Mouse (Mus musculus): ENCODE measurements at regions not wholly inside any gene's neighbourhood (a gene's known extent, or its start where the extent isn't known, plus 50 kb on each side); places are given as distances from the start of the nearest gene placed in this dataset.

GRCm38 (mm10) chr8:41532212-41532611, 115.3 kb upstream of the Frg1 start:
- no peak overlapping the region for H3K9ac ChIP-seq (replicated peaks)
- no peak overlapping the region for H3K4me3 ChIP-seq (ENCODE audit: low read depth, low read length)
- no peak for TF ChIP-seq CTCF (IDR thresholded peaks at IDR 0.05; ENCODE audit: low read depth)
- no peak for TF ChIP-seq EP300 (IDR thresholded peaks at IDR 0.05; ENCODE audit: low read depth)
- no peaks in the 10 kb centered on the region for H3K9me3 ChIP-seq (ENCODE audit: low read length)
- DNase-seq (no peak), ATAC-seq (no peak)
- WGBS (ENCODE audit: insufficient replicate concordance) = 75% methylated on average over 5 of the region's 5 CpGs
- H3K27ac ChIP-seq (ENCODE audit: low read depth) = no peak overlapping the region
- no peak overlapping the region for H3K4me2 ChIP-seq (ENCODE audit: low read depth, low read length)
- no peaks in the 10 kb centered on the region for H3K4me1 ChIP-seq (ENCODE audit: insufficient read depth)
- H3K36me3 ChIP-seq (replicated peaks; ENCODE audit: insufficient read depth, low read length) = no peaks in the 10 kb centered on the region
- H3K27me3 ChIP-seq (ENCODE audit: insufficient read depth, low read length) = no peaks in the 10 kb centered on the region

- Histone ChIP-seq H3K4me1 (ENCODE audit: insufficient read depth) (no peaks in the 10 kb centered on the region), H3K27ac (ENCODE audit: low read depth) (no peak overlapping the region), H3K36me3 (replicated peaks; ENCODE audit: insufficient read depth, low read length) (no peaks in the 10 kb centered on the region), H3K9me3 (ENCODE audit: low read length) (no peaks in the 10 kb centered on the region), H3K9ac (replicated peaks) (no peak overlapping the region), H3K4me2 (ENCODE audit: low read depth, low read length) (no peak overlapping the region), H3K4me3 (ENCODE audit: low read depth, low read length) (no peak overlapping the region), H3K27me3 (ENCODE audit: insufficient read depth, low read length) (no peaks in the 10 kb centered on the region)
- DNase-seq (no peak), ATAC-seq (no peak)
- TF ChIP-seq CTCF (IDR thresholded peaks at IDR 0.05; ENCODE audit: low read depth) = no peak
- no peak for TF ChIP-seq EP300 (IDR thresholded peaks at IDR 0.05; ENCODE audit: low read depth)
- 86% methylated on average over 8 of the region's 8 CpGs for WGBS (ENCODE audit: insufficient replicate concordance)
Observed at GRCm38 (mm10) chr8:41529581-41529980, 112.7 kb upstream of the Frg1 start.

- TF ChIP-seq EP300 (IDR thresholded peaks at IDR 0.05; ENCODE audit: low read depth) = no peak
- no peak for TF ChIP-seq CTCF (IDR thresholded peaks at IDR 0.05; ENCODE audit: low read depth)
- ATAC-seq = no peak
- no peaks in the 10 kb centered on the region for H3K9me3 ChIP-seq (ENCODE audit: low read length)
- H3K4me1 ChIP-seq (ENCODE audit: insufficient read depth) = no peaks in the 10 kb centered on the region
- no peak overlapping the region for H3K27ac ChIP-seq (ENCODE audit: low read depth)
- H3K36me3 ChIP-seq (replicated peaks; ENCODE audit: insufficient read depth, low read length) = no peaks in the 10 kb centered on the region
- H3K4me3 ChIP-seq (ENCODE audit: low read depth, low read length) = no peak overlapping the region
- H3K4me2 ChIP-seq (ENCODE audit: low read depth, low read length) = no peak overlapping the region
- no peak overlapping the region for H3K9ac ChIP-seq (replicated peaks)
- no peaks in the 10 kb centered on the region for H3K27me3 ChIP-seq (ENCODE audit: insufficient read depth, low read length)
- DNase-seq = no peak
- 65% methylated on average over 7 of the region's 7 CpGs for WGBS (ENCODE audit: insufficient replicate concordance)
Observed at GRCm38 (mm10) chr8:41526283-41526682, 109.4 kb upstream of the Frg1 start.

- H3K4me1 ChIP-seq (ENCODE audit: insufficient read depth) = no peaks in the 10 kb centered on the region
- no peaks in the 10 kb centered on the region for H3K36me3 ChIP-seq (replicated peaks; ENCODE audit: insufficient read depth, low read length)
- 67% methylated on average over 5 of the region's 5 CpGs for WGBS (ENCODE audit: insufficient replicate concordance)
- H3K27me3 ChIP-seq (ENCODE audit: insufficient read depth, low read length) = no peaks in the 10 kb centered on the region
- ATAC-seq (no peak), DNase-seq (no peak)
- H3K9ac ChIP-seq (replicated peaks) = no peak overlapping the region
- TF ChIP-seq EP300 (IDR thresholded peaks at IDR 0.05; ENCODE audit: low read depth) (no peak), CTCF (IDR thresholded peaks at IDR 0.05; ENCODE audit: low read depth) (no peak)
- H3K4me2 ChIP-seq (ENCODE audit: low read depth, low read length) = no peak overlapping the region
- no peaks in the 10 kb centered on the region for H3K9me3 ChIP-seq (ENCODE audit: low read length)
- H3K4me3 ChIP-seq (ENCODE audit: low read depth, low read length) = no peak overlapping the region
- no peak overlapping the region for H3K27ac ChIP-seq (ENCODE audit: low read depth)
Observed at GRCm38 (mm10) chr8:41485163-41485562, 68.3 kb upstream of the Frg1 start.

- TF ChIP-seq EP300 (IDR thresholded peaks at IDR 0.05; ENCODE audit: low read depth) = no peak
- TF ChIP-seq CTCF (IDR thresholded peaks at IDR 0.05; ENCODE audit: low read depth) = no peak
- DNase-seq = no peak
- Histone ChIP-seq H3K9ac (replicated peaks) (no peak overlapping the region), H3K4me1 (ENCODE audit: insufficient read depth) (no peaks in the 10 kb centered on the region), H3K4me3 (ENCODE audit: low read depth, low read length) (no peak overlapping the region), H3K27me3 (ENCODE audit: insufficient read depth, low read length) (no peaks in the 10 kb centered on the region), H3K9me3 (ENCODE audit: low read length) (no peaks in the 10 kb centered on the region), H3K4me2 (ENCODE audit: low read depth, low read length) (no peak overlapping the region), H3K36me3 (replicated peaks; ENCODE audit: insufficient read depth, low read length) (no peaks in the 10 kb centered on the region), H3K27ac (ENCODE audit: low read depth) (no peak overlapping the region)
- 76% methylated on average over 3 of the region's 3 CpGs for WGBS (ENCODE audit: insufficient replicate concordance)
- no peak for ATAC-seq
Observed at GRCm38 (mm10) chr8:41483297-41483696, 66.4 kb upstream of the Frg1 start.

GRCm38 (mm10) chr8:41472992-41473699, 56.3 kb upstream of the Frg1 start:
- H3K9me3 ChIP-seq (ENCODE audit: low read length) = no peaks in the 10 kb centered on the region
- no peak overlapping the region for H3K9ac ChIP-seq (replicated peaks)
- TF ChIP-seq EP300 (IDR thresholded peaks at IDR 0.05; ENCODE audit: low read depth) (no peak), CTCF (IDR thresholded peaks at IDR 0.05; ENCODE audit: low read depth) (no peak)
- H3K36me3 ChIP-seq (replicated peaks; ENCODE audit: insufficient read depth, low read length) = no peaks in the 10 kb centered on the region
- no peak overlapping the region for H3K27ac ChIP-seq (ENCODE audit: low read depth)
- 52% methylated on average over 8 of the region's 8 CpGs for WGBS (ENCODE audit: insufficient replicate concordance)
- 0 out of 2 replicates have a peak overlapping the region, but pooled peaks have one; percentile 0 for H3K4me2 ChIP-seq (ENCODE audit: low read depth, low read length)
- H3K4me3 ChIP-seq (ENCODE audit: low read depth, low read length) = no peak overlapping the region
- no peaks in the 10 kb centered on the region for H3K4me1 ChIP-seq (ENCODE audit: insufficient read depth)
- no peak for DNase-seq
- H3K27me3 ChIP-seq (ENCODE audit: insufficient read depth, low read length) = no peaks in the 10 kb centered on the region
- no peak for ATAC-seq

Data from liver, postnatal 0 days (tissue).